ENCODE assay signal across 9 mouse cellular contexts in genomic region chr2:151921596-151921995, GRCm38 (mm10). TPM values are rescaled to one million over a fixed set of nuclear protein-coding genes. Genes with fewer than 3 reads are reported as not detected.
A peak's percentile ranks its signal among the peaks of the same experiment; 100 is the strongest.
DNase-seq lines count a peak whose midpoint lies in the region; ATAC-seq lines count a peak whose summit lies in the region.
"Had no signal": no experiment of that assay in that cellular context is flagged by ENCODE, and none has a peak within 500 bp of the region (broad histone marks: within the 10 kb centered on the region; RNA-seq: fewer than 3 reads in every experiment).

No protein-coding gene starts in this region.

- no peaks in the 10 kb centered on the region for H3K9me3 ChIP-seq in midbrain, embryonic 10.5 days (replicated peaks)
- H3K9me3 ChIP-seq in midbrain, embryonic 14.5 days (ENCODE audit: control insufficient read depth, low read length): no peaks in the 10 kb centered on the region
- no peaks in the 10 kb centered on the region for H3K9me3 ChIP-seq in embryonic facial prominence, embryonic 15.5 days (replicated peaks)
- no peaks in the 10 kb centered on the region for H3K9me3 ChIP-seq in limb, embryonic 11.5 days (ENCODE audit: control insufficient read depth, low read length)
- H3K9me3 ChIP-seq in stomach, embryonic 15.5 days: no peaks in the 10 kb centered on the region

- WGBS in midbrain, embryonic 10.5 days: 60% methylated on average over 4 of the region's 4 CpGs
- 54% methylated on average over 4 of the region's 4 CpGs for WGBS in midbrain, embryonic 14.5 days
- WGBS in embryonic facial prominence, embryonic 15.5 days: 26% methylated on average over 4 of the region's 4 CpGs
- 15% methylated on average over 4 of the region's 4 CpGs for WGBS in limb, embryonic 11.5 days
- 43% methylated on average over 4 of the region's 4 CpGs for WGBS in stomach, embryonic 15.5 days

- no peaks in the 10 kb centered on the region for H3K36me3 ChIP-seq in midbrain, embryonic 10.5 days
- H3K36me3 ChIP-seq in midbrain, embryonic 14.5 days (ENCODE audit: control insufficient read depth, insufficient read depth, low read length): no peaks in the 10 kb centered on the region
- H3K36me3 ChIP-seq in embryonic facial prominence, embryonic 15.5 days: no peaks in the 10 kb centered on the region
- no peaks in the 10 kb centered on the region for H3K36me3 ChIP-seq in limb, embryonic 11.5 days (ENCODE audit: control insufficient read depth, insufficient read depth, low read length)
- H3K36me3 ChIP-seq in stomach, embryonic 15.5 days: no peaks in the 10 kb centered on the region

- H3K4me1 ChIP-seq in midbrain, embryonic 10.5 days: peaks cover 31% of the 10 kb centered on the region
- no peaks in the 10 kb centered on the region for H3K4me1 ChIP-seq in midbrain, embryonic 14.5 days (ENCODE audit: control insufficient read depth, insufficient read depth, low read length)
- peaks cover 6% of the 10 kb centered on the region for H3K4me1 ChIP-seq in embryonic facial prominence, embryonic 15.5 days
- H3K4me1 ChIP-seq in limb, embryonic 11.5 days (ENCODE audit: control insufficient read depth, insufficient read depth, low read length): peaks cover 21% of the 10 kb centered on the region
- H3K4me1 ChIP-seq in stomach, embryonic 15.5 days: peaks cover 13% of the 10 kb centered on the region

- H3K4me2 ChIP-seq in midbrain, embryonic 14.5 days (ENCODE audit: low read length): no peak overlapping the region
- no peak overlapping the region for H3K4me2 ChIP-seq in embryonic facial prominence, embryonic 15.5 days (replicated peaks)
- no peak overlapping the region for H3K4me2 ChIP-seq in limb, embryonic 11.5 days (ENCODE audit: low read depth, severe bottlenecking)
- no peak overlapping the region for H3K4me2 ChIP-seq in stomach, embryonic 15.5 days

- peak; percentile 28 for DNase-seq in midbrain, embryonic 10.5 days (ENCODE audit: low spot score)
- DNase-seq in midbrain, embryonic 14.5 days: no peak
- peak; percentile 63 for DNase-seq in limb, embryonic 11.5 days (ENCODE audit: low spot score)
- DNase-seq in cerebellum, adult 11 months: no peak
- DNase-seq in layer of hippocampus, postnatal 14 days (ENCODE audit: low spot score in 2 of 2): no peak
- DNase-seq in frontal cortex, postnatal 10 days (ENCODE audit: low spot score in 2 of 2): no peak
- DNase-seq: adrenal gland, postnatal 36 days had no signal

- ATAC-seq in midbrain, embryonic 14.5 days (ENCODE audit: low FRiP score, low TSS enrichment): no peak
- ATAC-seq in embryonic facial prominence, embryonic 15.5 days (ENCODE audit: insufficient number of reproducible peaks, low FRiP score, low TSS enrichment, low read depth): peak; percentile 48; the same call in 1 of the 2 replicates
- peak; percentile 75 for ATAC-seq in limb, embryonic 11.5 days (ENCODE audit: insufficient number of reproducible peaks, low FRiP score, low TSS enrichment, low read depth)
- ATAC-seq in stomach, embryonic 15.5 days (ENCODE audit: insufficient read depth, low FRiP score, low read depth): 0 out of 2 replicates have a peak, but pooled peaks have one; percentile 20

- no peaks in the 10 kb centered on the region for H3K27me3 ChIP-seq in midbrain, embryonic 10.5 days (ENCODE audit: low read depth, poor library complexity, severe bottlenecking)
- H3K27me3 ChIP-seq in midbrain, embryonic 14.5 days (ENCODE audit: control insufficient read depth, insufficient read depth, low read length): no peaks in the 10 kb centered on the region
- no peaks in the 10 kb centered on the region for H3K27me3 ChIP-seq in embryonic facial prominence, embryonic 15.5 days
- H3K27me3 ChIP-seq in limb, embryonic 11.5 days (ENCODE audit: control insufficient read depth, insufficient read depth, low read length): no peaks in the 10 kb centered on the region
- no peaks in the 10 kb centered on the region for H3K27me3 ChIP-seq in stomach, embryonic 15.5 days (replicated peaks)

- H3K9ac ChIP-seq in midbrain, embryonic 14.5 days (replicated peaks; ENCODE audit: low read length): no peak overlapping the region
- no peak overlapping the region for H3K9ac ChIP-seq in embryonic facial prominence, embryonic 15.5 days
- no peak overlapping the region; the same call in 1 of the 2 replicates for H3K9ac ChIP-seq in limb, embryonic 11.5 days (ENCODE audit: low read length)
- H3K9ac ChIP-seq in stomach, embryonic 15.5 days: no peak overlapping the region

- H3K27ac ChIP-seq in midbrain, embryonic 10.5 days (replicated peaks): 0 out of 2 replicates have a peak overlapping the region, but pooled peaks have one; percentile 33
- no peak overlapping the region for H3K27ac ChIP-seq in midbrain, embryonic 14.5 days (replicated peaks; ENCODE audit: low read depth, low read length)
- no peak overlapping the region for H3K27ac ChIP-seq in embryonic facial prominence, embryonic 15.5 days (replicated peaks)
- no peak overlapping the region; the same call in 1 of the 2 replicates for H3K27ac ChIP-seq in limb, embryonic 11.5 days (replicated peaks; ENCODE audit: low read depth, low read length)
- H3K27ac ChIP-seq in stomach, embryonic 15.5 days: peak overlapping the region; percentile 35; the same call in 1 of the 2 replicates

- H3K4me3 ChIP-seq in midbrain, embryonic 10.5 days: no peak overlapping the region
- H3K4me3 ChIP-seq in midbrain, embryonic 14.5 days (replicated peaks; ENCODE audit: low read depth, low read length): no peak overlapping the region
- H3K4me3 ChIP-seq in embryonic facial prominence, embryonic 15.5 days (replicated peaks): no peak overlapping the region
- H3K4me3 ChIP-seq in limb, embryonic 11.5 days (ENCODE audit: low read depth, low read length): no peak overlapping the region
- no peak overlapping the region for H3K4me3 ChIP-seq in stomach, embryonic 15.5 days (replicated peaks)

RNA-seq across cellular contexts. Expression of gene Angpt4, which starts 10.6 kb away (rescaled TPM):
- 0.06 and 0.32 TPM in 2 replicates for polyA plus RNA-seq in midbrain, embryonic 10.5 days (2016; fragmentation: Nextera tagmentation; extraction: Ambion mirVana)
- polyA plus RNA-seq in midbrain, embryonic 14.5 days (2014; fragmentation: Nextera tagmentation; extraction: Ambion mirVana): 0.17 TPM in 1 of 2 replicates, not detected in the other
- polyA plus RNA-seq in embryonic facial prominence, embryonic 15.5 days (2015; fragmentation: Nextera tagmentation; extraction: Ambion mirVana): 1.4 and 2.8 TPM in 2 replicates
- 0.23 TPM in 1 of 2 replicates, not detected in the other for polyA plus RNA-seq in limb, embryonic 11.5 days (2014; fragmentation: Nextera tagmentation; extraction: Ambion mirVana)
- polyA plus RNA-seq in stomach, embryonic 15.5 days (2015; fragmentation: Nextera tagmentation; extraction: Ambion mirVana): 0.76 and 0.77 TPM in 2 replicates
- under 1 TPM; 0.14 to 0.52 TPM for total RNA-seq in layer of hippocampus, postnatal 14 days (2021)

RNA-seq across cellular contexts. Expression of gene Fam110a, which starts 58.4 kb away (rescaled TPM):
- 79.8 and 108 TPM in 2 replicates for polyA plus RNA-seq in midbrain, embryonic 10.5 days (2016; fragmentation: Nextera tagmentation; extraction: Ambion mirVana)
- polyA plus RNA-seq in midbrain, embryonic 14.5 days (2014; fragmentation: Nextera tagmentation; extraction: Ambion mirVana): 55.8 and 67.5 TPM in 2 replicates
- 29.5 and 30.7 TPM in 2 replicates for polyA plus RNA-seq in embryonic facial prominence, embryonic 15.5 days (2015; fragmentation: Nextera tagmentation; extraction: Ambion mirVana)
- polyA plus RNA-seq in limb, embryonic 11.5 days (2014; fragmentation: Nextera tagmentation; extraction: Ambion mirVana): 31.7 and 32.9 TPM in 2 replicates
- 26.8 TPM in 2 replicates for polyA plus RNA-seq in stomach, embryonic 15.5 days (2015; fragmentation: Nextera tagmentation; extraction: Ambion mirVana)
- 1 to 10 TPM; 8.2 to 9.5 TPM for total RNA-seq in layer of hippocampus, postnatal 14 days (2021)

Comparison
In these comparisons a context has a peak if more than half of its experiments do, and no peak if none do; other contexts are left out.
1. DNase-seq: peak in midbrain, embryonic 10.5 days (single experiment) and limb, embryonic 11.5 days (single experiment); none in midbrain, embryonic 14.5 days (single experiment), cerebellum, adult 11 months (single experiment), layer of hippocampus, postnatal 14 days (0 of 2) and frontal cortex, postnatal 10 days (0 of 2).
2. H3K27ac ChIP-seq: peak in midbrain, embryonic 10.5 days (single experiment) and stomach, embryonic 15.5 days (single experiment); none in midbrain, embryonic 14.5 days (single experiment), embryonic facial prominence, embryonic 15.5 days (single experiment) and limb, embryonic 11.5 days (single experiment).